Mouse (Mus musculus) ES-E14 (cell line): ENCODE results near the gene Bcar3. TPM values are rescaled to one million over a fixed set of nuclear protein-coding genes. Genes with fewer than 3 reads are reported as not detected.

Experiments
- DNase-seq: peaks from one replicate; pipeline ENCODE4 v3.0.0-alpha.2; 2013; ENCODE audit warnings: low read depth, low spot score
- H3K27ac ChIP-seq: 2 replicates; pipeline ENCODE4 v1.5.1; 2012; ENCODE audit warnings: low read depth, mild to moderate bottlenecking, low read length, moderate library complexity, mixed read lengths; ENCODE audit not compliant: poor library complexity, insufficient read depth, severe bottlenecking
- H3K36me3 ChIP-seq: 2 replicates; pipeline ENCODE4 v1.6.1; 2012; ENCODE audit warnings: mild to moderate bottlenecking, low read length, moderate library complexity, mixed read lengths; ENCODE audit not compliant: control insufficient read depth, poor library complexity, insufficient read depth, severe bottlenecking
- H3K4me1 ChIP-seq, 2 experiments: fragments of 150-350 bp in 1 of 2; sonication (generic) in 1 of 2; 2 replicates each; pipeline ENCODE4 v1.6.1; 2012; ENCODE audit warnings: low read length in 2 of 2, mild to moderate bottlenecking in 1 of 2, mixed read lengths in 1 of 2; ENCODE audit not compliant: control insufficient read depth in 2 of 2, insufficient read depth in 2 of 2, poor library complexity in 1 of 2
- H3K4me3 ChIP-seq, 2 experiments: fragments of 150-350 bp in 1 of 2; sonication (generic) in 1 of 2; 2 replicates each; pipeline ENCODE4 v1.5.1; 2012; ENCODE audit warnings: low read length in 2 of 2, low read depth in 1 of 2, mild to moderate bottlenecking in 1 of 2, mixed read lengths in 1 of 2; ENCODE audit not compliant: insufficient read depth in 1 of 2, poor library complexity in 1 of 2, severe bottlenecking in 1 of 2
- H3K9ac ChIP-seq: 2 replicates; pipeline ENCODE4 v1.6.1; 2012; ENCODE audit warnings: low read depth, mild to moderate bottlenecking, low read length, mixed read lengths; ENCODE audit not compliant: poor library complexity, insufficient read depth, severe bottlenecking
- H3K9me3 ChIP-seq: fragments of 150-350 bp; sonication (generic); 2 replicates; pipeline ENCODE4 v1.6.1; 2012; ENCODE audit warnings: low read depth, mild to moderate bottlenecking, low read length; ENCODE audit not compliant: control insufficient read depth, insufficient read depth
- CHD2 ChIP-seq: IDR thresholded peaks from 2 replicates; pipeline ENCODE4 v1.6.1; 2014; ENCODE audit warnings: mild to moderate bottlenecking, low read depth, low read length, inconsistent platforms
- HCFC1 ChIP-seq: IDR thresholded peaks from 2 replicates; pipeline ENCODE4 v1.6.1; 2012; ENCODE audit warnings: low read length, inconsistent platforms, borderline replicate concordance; ENCODE audit not compliant: insufficient read depth
- MAFK ChIP-seq: IDR thresholded peaks from 2 replicates; pipeline ENCODE4 v1.6.1; 2014; ENCODE audit warnings: mild to moderate bottlenecking, low read depth, low read length, inconsistent platforms; ENCODE audit not compliant: insufficient read depth
- ZC3H11A ChIP-seq: IDR thresholded peaks from 2 replicates; pipeline ENCODE4 v1.6.1; 2012; ENCODE audit warnings: low read depth, mild to moderate bottlenecking, inconsistent platforms, low read length, borderline replicate concordance
- ZNF384 ChIP-seq: IDR thresholded peaks from 2 replicates; pipeline ENCODE4 v1.6.1; 2012; ENCODE audit warnings: low read depth, low read length, inconsistent platforms
- in situ Hi-C, 2 experiments: fragments of 600-800 bp; cut with MboI; formaldehyde crosslinking; loops; one replicate each; pipeline ENCODE4 v1.15.1; 2025; ENCODE audit warnings: low sequenced_read_pairs in 2 of 2, inconsistent platforms in 1 of 2; ENCODE audit not compliant: unreplicated experiment in 2 of 2
- total RNA-seq: library from RNA; depleted of rRNA; stranded (reverse); fragments of 300-350 nt; gene quantifications from 2 replicates; pipeline ENCODE4 v1.2.3, GENCODE M21; 2012

Bcar3 gene
- total RNA-seq, 1 experiment: 24.5 TPM

DNA sequence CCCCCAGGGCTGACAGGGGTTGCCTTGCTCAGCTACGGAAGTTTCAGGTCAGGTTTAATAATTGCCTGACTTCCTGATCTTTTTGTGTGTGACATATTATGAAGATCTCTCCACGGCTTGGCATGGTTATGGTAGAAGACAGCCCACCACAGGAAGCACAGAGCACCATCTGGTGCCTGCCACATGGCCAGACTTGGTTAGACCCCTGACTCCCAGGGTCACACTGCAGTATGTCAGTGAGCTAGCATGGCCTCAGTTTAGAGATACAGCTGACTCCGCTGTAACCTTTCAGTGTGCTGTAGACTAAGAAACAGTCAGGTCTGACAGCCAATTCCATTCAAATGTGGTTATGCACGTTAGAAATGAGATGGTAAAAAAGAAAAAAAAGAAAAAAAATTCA is 223.8 kb downstream of the Bcar3 start:
- in situ Hi-C loops: no loop called here
- TF ChIP-seq ZNF384: no peak
- TF ChIP-seq ZC3H11A: no peak
- no peak for TF ChIP-seq HCFC1
- no peak for TF ChIP-seq CHD2
- no peak for TF ChIP-seq MAFK
- Histone ChIP-seq H3K4me1 (no peaks in the 10 kb centered on the region; a peak in 1 of 4 replicates), H3K27ac (no peak overlapping the region), H3K9ac (no peak overlapping the region), H3K36me3 (peaks cover 39% of the 10 kb centered on the region), H3K4me3 (no peak overlapping the region), H3K9me3 (no peaks in the 10 kb centered on the region)
- no peak for DNase-seq

- no peak overlapping the region for H3K9ac ChIP-seq
- no peak overlapping the region for H3K4me3 ChIP-seq
- in situ Hi-C loops: no loop called here
- H3K9me3 ChIP-seq: no peaks in the 10 kb centered on the region
- TF ChIP-seq MAFK (no peak), ZC3H11A (no peak), ZNF384 (no peak), CHD2 (no peak), HCFC1 (no peak)
- H3K4me1 ChIP-seq: no peaks in the 10 kb centered on the region; a peak in 1 of 4 replicates
- no peak overlapping the region for H3K27ac ChIP-seq
- DNase-seq: no peak
- H3K36me3 ChIP-seq: peaks cover 41% of the 10 kb centered on the region; the same call in 1 of the 2 replicates
Observed at GRCm38 (mm10) chr3:122518231-122518736, 224.3 kb downstream of the Bcar3 start.

GRCm38 (mm10) chr3:122519082-122519481 is 225.1 kb downstream of the Bcar3 start:
- Histone ChIP-seq H3K27ac (no peak overlapping the region), H3K4me3 (no peak overlapping the region), H3K36me3 (peaks cover 48% of the 10 kb centered on the region; the same call in 1 of the 2 replicates), H3K9me3 (no peaks in the 10 kb centered on the region), H3K4me1 (no peaks in the 10 kb centered on the region; a peak in 1 of 4 replicates), H3K9ac (no peak overlapping the region)
- in situ Hi-C loops: no loop called here
- no peak for DNase-seq
- TF ChIP-seq HCFC1 (no peak), CHD2 (no peak), ZC3H11A (no peak), ZNF384 (no peak), MAFK (no peak)

DNA sequence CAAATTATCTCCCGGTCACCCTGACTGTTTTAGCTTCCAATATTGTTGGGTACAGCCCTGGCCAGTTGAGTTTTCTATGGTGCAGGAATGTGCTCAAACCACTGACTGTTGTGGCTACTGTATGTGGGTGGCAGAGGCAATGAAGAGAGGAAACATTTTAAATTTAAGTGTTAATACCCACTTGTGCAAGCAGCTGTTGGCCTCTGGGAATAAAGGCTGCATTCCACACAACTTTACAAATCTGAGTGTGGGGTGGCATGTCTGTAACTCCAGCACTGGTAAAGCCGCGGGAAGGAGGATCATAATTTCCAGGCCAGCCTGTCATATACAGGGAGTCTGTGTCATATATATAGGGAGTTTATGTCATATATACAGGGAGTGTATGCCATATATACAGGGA is 226.4 kb downstream of the Bcar3 start:
- Histone ChIP-seq H3K4me3 (no peak overlapping the region), H3K36me3 (peaks cover 52% of the 10 kb centered on the region), H3K9me3 (no peaks in the 10 kb centered on the region), H3K27ac (no peak overlapping the region), H3K4me1 (no peaks in the 10 kb centered on the region), H3K9ac (no peak overlapping the region)
- TF ChIP-seq MAFK (no peak), ZNF384 (no peak), HCFC1 (no peak), ZC3H11A (no peak), CHD2 (no peak)
- no peak for DNase-seq
- in situ Hi-C loops: no loop called here

DNA sequence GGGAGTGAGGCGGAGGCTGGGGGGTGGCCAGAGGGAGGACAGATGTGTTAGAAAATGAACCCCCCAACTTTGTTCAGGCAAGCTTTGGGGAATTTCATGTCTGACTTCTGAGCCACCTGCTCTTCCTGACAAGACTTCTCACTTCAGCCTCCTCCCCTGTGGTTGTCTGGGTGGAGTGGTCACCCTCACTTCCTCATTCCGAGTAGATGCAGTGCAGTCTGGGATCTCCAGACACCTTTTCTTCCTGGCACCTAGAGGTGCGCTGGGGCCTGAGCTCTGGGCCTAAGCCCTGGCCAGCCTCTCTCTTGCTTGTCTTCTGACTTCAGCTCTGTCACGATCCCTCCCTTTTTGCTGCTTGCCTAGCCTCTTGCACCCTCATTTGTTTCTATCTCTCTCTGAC is 226.9 kb downstream of the Bcar3 start:
- peaks cover 51% of the 10 kb centered on the region for H3K36me3 ChIP-seq
- H3K9ac ChIP-seq: no peak overlapping the region
- in situ Hi-C loops: no loop called here
- no peak for TF ChIP-seq ZC3H11A
- TF ChIP-seq MAFK: no peak
- no peak for TF ChIP-seq ZNF384
- no peak for TF ChIP-seq HCFC1
- TF ChIP-seq CHD2: no peak
- no peak for DNase-seq
- no peaks in the 10 kb centered on the region for H3K9me3 ChIP-seq
- H3K4me1 ChIP-seq: no peaks in the 10 kb centered on the region
- no peak overlapping the region for H3K27ac ChIP-seq
- no peak overlapping the region for H3K4me3 ChIP-seq
